Mouse (Mus musculus) ES-E14 (cell line): Measurements from ENCODE around the gene Prkcz. TPM values are rescaled to one million over a fixed set of nuclear protein-coding genes. Genes with fewer than 3 reads are reported as not detected.
"Not testable (repeated sequence)": the region's sequence is repeated elsewhere in the genome, so short reads cannot be mapped to it uniquely, and the experiment has no call there.

Experiments used
- DNase-seq: peaks from one replicate; pipeline ENCODE4 v3.0.0-alpha.2; 2013; ENCODE audit warnings: low read depth, low spot score
- H3K27ac ChIP-seq: 2 replicates; pipeline ENCODE4 v1.5.1; 2012; ENCODE audit warnings: low read depth, mild to moderate bottlenecking, low read length, moderate library complexity, mixed read lengths; ENCODE audit not compliant: poor library complexity, insufficient read depth, severe bottlenecking
- H3K36me3 ChIP-seq: 2 replicates; pipeline ENCODE4 v1.6.1; 2012; ENCODE audit warnings: mild to moderate bottlenecking, low read length, moderate library complexity, mixed read lengths; ENCODE audit not compliant: control insufficient read depth, poor library complexity, insufficient read depth, severe bottlenecking
- H3K4me1 ChIP-seq, 2 experiments: fragments of 150-350 bp in 1 of 2; sonication (generic) in 1 of 2; 2 replicates each; pipeline ENCODE4 v1.6.1; 2012; ENCODE audit warnings: low read length in 2 of 2, mild to moderate bottlenecking in 1 of 2, mixed read lengths in 1 of 2; ENCODE audit not compliant: control insufficient read depth in 2 of 2, insufficient read depth in 2 of 2, poor library complexity in 1 of 2
- H3K4me3 ChIP-seq, 2 experiments: fragments of 150-350 bp in 1 of 2; sonication (generic) in 1 of 2; 2 replicates each; pipeline ENCODE4 v1.5.1; 2012; ENCODE audit warnings: low read length in 2 of 2, low read depth in 1 of 2, mild to moderate bottlenecking in 1 of 2, mixed read lengths in 1 of 2; ENCODE audit not compliant: insufficient read depth in 1 of 2, poor library complexity in 1 of 2, severe bottlenecking in 1 of 2
- H3K9ac ChIP-seq: 2 replicates; pipeline ENCODE4 v1.6.1; 2012; ENCODE audit warnings: low read depth, mild to moderate bottlenecking, low read length, mixed read lengths; ENCODE audit not compliant: poor library complexity, insufficient read depth, severe bottlenecking
- H3K9me3 ChIP-seq: fragments of 150-350 bp; sonication (generic); 2 replicates; pipeline ENCODE4 v1.6.1; 2012; ENCODE audit warnings: low read depth, mild to moderate bottlenecking, low read length; ENCODE audit not compliant: control insufficient read depth, insufficient read depth
- CHD2 ChIP-seq: IDR thresholded peaks from 2 replicates; pipeline ENCODE4 v1.6.1; 2014; ENCODE audit warnings: mild to moderate bottlenecking, low read depth, low read length, inconsistent platforms
- HCFC1 ChIP-seq: IDR thresholded peaks from 2 replicates; pipeline ENCODE4 v1.6.1; 2012; ENCODE audit warnings: low read length, inconsistent platforms, borderline replicate concordance; ENCODE audit not compliant: insufficient read depth
- MAFK ChIP-seq: IDR thresholded peaks from 2 replicates; pipeline ENCODE4 v1.6.1; 2014; ENCODE audit warnings: mild to moderate bottlenecking, low read depth, low read length, inconsistent platforms; ENCODE audit not compliant: insufficient read depth
- ZC3H11A ChIP-seq: IDR thresholded peaks from 2 replicates; pipeline ENCODE4 v1.6.1; 2012; ENCODE audit warnings: low read depth, mild to moderate bottlenecking, inconsistent platforms, low read length, borderline replicate concordance
- ZNF384 ChIP-seq: IDR thresholded peaks from 2 replicates; pipeline ENCODE4 v1.6.1; 2012; ENCODE audit warnings: low read depth, low read length, inconsistent platforms
- in situ Hi-C, 2 experiments: fragments of 600-800 bp; cut with MboI; formaldehyde crosslinking; loops; one replicate each; pipeline ENCODE4 v1.15.1; 2025; ENCODE audit warnings: low sequenced_read_pairs in 2 of 2, inconsistent platforms in 1 of 2; ENCODE audit not compliant: unreplicated experiment in 2 of 2
- total RNA-seq: library from RNA; depleted of rRNA; stranded (reverse); fragments of 300-350 nt; gene quantifications from 2 replicates; pipeline ENCODE4 v1.2.3, GENCODE M21; 2012

Gene Prkcz
- total RNA-seq, 1 experiment = 17.0 TPM

DNA sequence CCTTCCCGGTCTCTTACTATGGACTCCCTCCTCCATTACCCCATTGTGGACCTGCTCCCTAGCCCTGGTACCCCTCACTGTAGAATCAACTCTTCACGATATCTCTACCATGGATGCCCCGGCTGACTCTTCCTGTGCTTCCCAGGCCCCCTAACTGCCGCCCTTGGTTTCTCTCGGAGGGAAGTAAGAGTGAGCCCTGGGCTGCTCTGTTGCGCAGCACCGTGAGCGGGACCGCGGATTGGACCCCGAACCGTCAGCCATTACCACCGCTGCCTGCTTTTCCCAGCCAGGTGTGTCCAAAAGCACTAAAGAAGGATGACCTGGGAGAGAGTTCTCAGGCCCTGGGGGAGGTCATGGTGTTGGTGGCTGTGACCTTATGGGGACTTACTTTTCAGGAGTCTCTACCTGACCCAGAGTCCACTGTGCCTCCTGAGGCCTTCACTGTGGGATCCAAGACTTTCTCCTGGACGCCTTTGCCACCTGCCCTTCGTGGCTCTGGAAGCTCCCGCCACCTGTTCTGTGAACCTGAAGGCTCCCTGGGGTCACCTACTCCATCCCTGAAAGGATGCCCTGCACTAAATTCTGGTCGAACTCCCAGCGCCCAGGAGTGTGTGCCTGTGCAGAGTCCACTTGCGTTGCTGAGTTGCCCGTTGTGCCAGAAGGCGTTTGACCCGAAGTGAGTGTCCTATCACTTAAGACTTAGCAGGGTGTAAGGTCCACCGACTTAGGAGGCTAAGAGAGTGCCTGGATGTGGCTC, 110.6 kb downstream of the Prkcz start:
- Histone ChIP-seq H3K27ac (peak overlapping the region; percentile 95), H3K9me3 (no peaks in the 10 kb centered on the region), H3K4me1 (peaks cover 5 to 10% of the 10 kb centered on the region in 2 experiments; a peak in 2 of 4 replicates), H3K9ac (peak overlapping the region; percentile 95), H3K36me3 (peaks cover 4% of the 10 kb centered on the region; the same call in 1 of the 2 replicates), H3K4me3 (peak overlapping the region; percentile 81 to 94)
- peak; percentile 17 for DNase-seq
- no peak for TF ChIP-seq MAFK
- TF ChIP-seq CHD2 = no peak
- TF ChIP-seq ZC3H11A = no peak
- TF ChIP-seq ZNF384 = no peak
- no peak for TF ChIP-seq HCFC1
- in situ Hi-C loops = no loop called here

DNA sequence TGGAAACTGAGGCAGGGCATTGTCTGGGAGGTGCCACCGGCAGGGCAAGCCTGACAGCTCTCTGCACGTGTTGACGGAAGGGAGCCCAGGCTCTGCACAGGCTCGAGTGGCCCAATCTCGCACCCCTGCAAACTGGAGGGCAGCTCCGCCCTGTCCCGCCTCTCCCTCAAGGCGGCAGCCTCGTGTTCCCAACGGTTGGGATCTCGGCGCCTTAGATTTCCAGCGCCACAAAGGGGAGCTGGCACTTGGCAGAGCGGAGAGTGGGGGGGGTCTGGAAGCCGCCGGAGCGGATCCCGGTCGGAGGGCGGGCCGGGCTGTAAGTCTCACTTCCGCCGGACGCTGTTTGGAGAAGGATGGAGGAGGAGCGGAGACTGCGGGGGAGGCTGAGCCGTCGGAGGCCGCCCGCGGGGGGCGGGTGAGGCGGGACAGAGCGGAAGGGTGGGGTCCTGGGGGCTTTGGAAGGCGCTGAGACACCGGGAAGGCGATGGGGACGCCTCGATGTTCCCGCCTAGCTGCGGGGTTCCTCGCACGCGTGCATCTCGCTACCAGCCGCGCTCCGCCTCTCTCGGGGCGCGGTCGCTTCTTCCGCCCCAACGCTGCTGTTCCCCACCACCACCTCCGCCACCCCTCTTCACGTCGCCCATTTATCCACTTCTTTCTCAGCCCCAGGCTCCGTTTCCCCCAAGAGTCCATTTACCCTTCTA, 111.4 kb downstream of the Prkcz start, which contains the start of gene Faap20:
TSS of gene Faap20 (plus strand) at position 155 of the 704 bp plus-strand sequence.
- Histone ChIP-seq H3K4me1 (peaks cover 5 to 10% of the 10 kb centered on the region in 2 experiments; a peak in 2 of 4 replicates), H3K36me3 (peaks cover 4% of the 10 kb centered on the region; the same call in 1 of the 2 replicates), H3K27ac (peak within 1 kb of the TSS; percentile 95), H3K9me3 (no peaks in the 10 kb centered on the region), H3K9ac (peak within 1 kb of the TSS; percentile 95), H3K4me3 (peak within 1 kb of the TSS; percentile 81 to 94)
- TF ChIP-seq MAFK (no peak), CHD2 (no peak), ZC3H11A (no peak), ZNF384 (no peak), HCFC1 (no peak)
- in situ Hi-C loops = loop anchor here (5.0 to 25.0 kb wide), 2 partner anchors 157 to 362 kb away; partner anchors contain the start of gene Fam213b (in 1 of the 2)
- peak; percentile 72 for DNase-seq

DNA sequence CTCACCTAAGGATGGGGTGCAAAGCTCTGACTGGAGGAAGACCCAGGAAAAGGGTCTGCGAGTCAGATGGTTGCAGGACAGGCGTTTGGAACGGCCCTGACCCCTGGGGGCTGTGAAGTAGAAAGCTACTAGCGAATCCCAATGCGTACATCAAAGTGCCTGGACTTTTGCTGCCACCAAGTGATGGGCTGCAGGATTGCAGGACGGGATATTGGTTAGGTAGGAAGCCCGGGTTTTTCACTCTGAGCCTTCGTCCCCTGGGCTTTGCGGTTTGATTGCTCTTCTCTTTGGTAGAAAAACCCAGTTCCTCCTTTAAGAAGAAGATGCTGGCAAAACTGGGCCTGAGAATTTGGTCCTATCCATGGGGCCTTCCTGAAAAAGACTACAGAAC, 111.9 kb downstream of the Prkcz start:
- Histone ChIP-seq H3K9ac (peak overlapping the region; percentile 95), H3K4me1 (peaks cover 5 to 10% of the 10 kb centered on the region in 2 experiments; a peak in 2 of 4 replicates), H3K4me3 (peak overlapping the region; percentile 81 to 94), H3K36me3 (peaks cover 4% of the 10 kb centered on the region; the same call in 1 of the 2 replicates), H3K27ac (peak overlapping the region; percentile 95), H3K9me3 (no peaks in the 10 kb centered on the region)
- peak; percentile 97 for DNase-seq
- TF ChIP-seq HCFC1 = peak; percentile 32; the same call in 1 of the 2 replicates
- TF ChIP-seq ZC3H11A = peak; percentile 100
- no peak for TF ChIP-seq CHD2
- no peak for TF ChIP-seq MAFK
- no peak for TF ChIP-seq ZNF384
- in situ Hi-C loops = loop anchor here (5.0 to 25.0 kb wide), 2 partner anchors 157 to 362 kb away; partner anchors contain the start of gene Fam213b (in 1 of the 2)

DNA sequence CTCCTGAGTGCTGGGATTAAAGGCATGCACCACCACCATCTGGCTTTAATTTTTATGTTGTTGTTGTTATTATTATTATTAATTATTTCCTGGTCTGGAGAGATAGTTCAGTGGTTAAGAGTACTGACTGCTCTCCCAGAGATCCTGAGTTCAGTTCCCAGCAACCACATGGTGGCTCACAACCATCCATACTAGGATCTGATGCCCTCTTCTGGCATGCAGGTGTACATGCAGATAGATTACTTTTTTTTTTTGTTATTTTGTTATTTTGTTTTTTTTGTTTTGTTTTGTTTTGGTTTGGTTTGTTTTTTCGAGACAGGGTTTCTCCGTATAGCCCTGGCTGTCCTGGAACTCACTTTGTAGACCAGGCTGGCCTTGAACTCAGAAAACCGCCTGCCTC, 113.1 kb downstream of the Prkcz start:
- H3K27ac ChIP-seq, DNase-seq, H3K9ac ChIP-seq, H3K36me3 ChIP-seq, H3K9me3 ChIP-seq, H3K4me3 ChIP-seq: not testable (repeated sequence)
- peaks cover 5 to 10% of the 10 kb centered on the region in 2 experiments; a peak in 2 of 4 replicates for H3K4me1 ChIP-seq
- in situ Hi-C loops = loop anchor here (5.0 to 25.0 kb wide), 2 partner anchors 156 to 361 kb away; partner anchors contain the start of gene Fam213b (in 1 of the 2)
